Comparison of ENCODE assay signal across 22 mouse cellular contexts in the genomic region with DNA sequence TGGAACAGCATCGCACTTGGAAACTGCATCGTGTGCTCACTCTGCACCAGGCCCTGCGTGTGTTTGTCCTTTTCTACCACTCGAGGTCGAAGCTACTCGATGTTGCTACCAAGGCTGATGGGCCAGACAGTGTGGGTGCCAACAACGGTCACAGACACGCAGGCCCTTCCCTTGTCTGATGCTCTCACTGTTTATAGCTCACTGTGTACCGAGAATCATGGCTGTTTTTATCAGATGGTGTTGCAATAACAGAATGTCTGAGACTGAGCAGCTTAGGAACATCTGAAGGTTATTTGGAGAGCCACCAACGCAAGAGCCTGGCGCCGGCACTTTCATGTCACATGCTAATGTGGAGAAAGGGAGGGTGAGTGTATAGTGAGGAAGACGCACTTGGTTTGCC. TPM values are rescaled to one million over a fixed set of nuclear protein-coding genes. Genes with fewer than 3 reads are reported as not detected.
DNase-seq lines count a peak whose midpoint lies in the region; ATAC-seq and TF ChIP-seq lines count a peak whose summit lies in the region.
"Had no signal": no experiment of that assay in that cellular context is flagged by ENCODE, and none has a peak within 500 bp of the region (broad histone marks: within the 10 kb centered on the region; RNA-seq: fewer than 3 reads in every experiment).

No protein-coding gene starts in this region.

- TF ChIP-seq CTCF in liver, adult 2 months (IDR thresholded peaks at IDR 0.05; ENCODE audit: low read depth, low read length) = no peak
- no peak for TF ChIP-seq CTCF in testis, adult 2 months (IDR thresholded peaks at IDR 0.05; ENCODE audit: control insufficient read depth, insufficient read depth, insufficient replicate concordance, low read depth, low read length)

- TF ChIP-seq POLR2A in liver, adult 2 months (IDR thresholded peaks at IDR 0.05; ENCODE audit: extremely low read depth, insufficient read depth, low read length) = no peak
- TF ChIP-seq POLR2A in testis, adult 2 months (IDR thresholded peaks at IDR 0.05; ENCODE audit: control insufficient read depth, low read depth, low read length) = no peak

- no peak overlapping the region for H3K4me3 ChIP-seq in heart, embryonic 11.5 days (ENCODE audit: low read depth, low read length)
- no peak overlapping the region for H3K4me3 ChIP-seq in liver, adult 2 months (ENCODE audit: insufficient read depth, low read depth, low read length)
- H3K4me3 ChIP-seq in testis, adult 2 months (ENCODE audit: control insufficient read depth, low read depth, low read length) = 0 out of 2 replicates have a peak overlapping the region, but pooled peaks have one; percentile 19
- H3K4me3 ChIP-seq: embryonic facial prominence, embryonic 12.5 days; heart, embryonic 15.5 days; hindbrain, embryonic 12.5 days; liver, embryonic 12.5 days; midbrain, embryonic 15.5 days; neural tube, embryonic 13.5 days had no signal

- no peaks in the 10 kb centered on the region for H3K9me3 ChIP-seq in heart, embryonic 11.5 days (replicated peaks; ENCODE audit: control insufficient read depth, low read length)
- H3K9me3 ChIP-seq: embryonic facial prominence, embryonic 12.5 days; heart, embryonic 15.5 days; hindbrain, embryonic 12.5 days; liver, embryonic 12.5 days; midbrain, embryonic 15.5 days; neural tube, embryonic 13.5 days had no signal

- peak; percentile 37 for DNase-seq in heart, adult 8-10 months (ENCODE audit: low spot score)
- DNase-seq in liver, adult 2 months (ENCODE audit: extremely low read depth, low read depth, low spot score) = peak; percentile 51
- no peak for DNase-seq in liver
- no peak for DNase-seq in testis, postnatal 14 days (ENCODE audit: low spot score)
- peak; percentile 27 for DNase-seq in telencephalon, adult 2 months (ENCODE audit: low read depth, low spot score)
- DNase-seq: adrenal gland, adult 2 months; B cell, adult 2 months; cerebellum, adult 11-12 months; right cerebral cortex, postnatal 25 days; thymus, adult 18-20 months; thymus, postnatal 36 days had no signal

- no peaks in the 10 kb centered on the region for H3K27me3 ChIP-seq in heart, embryonic 11.5 days (ENCODE audit: control insufficient read depth, insufficient read depth, low read length)
- H3K27me3 ChIP-seq in liver, adult 2 months (ENCODE audit: control insufficient read depth, insufficient read depth, low read length) = no peaks in the 10 kb centered on the region
- no peaks in the 10 kb centered on the region for H3K27me3 ChIP-seq in testis, adult 2 months (ENCODE audit: control insufficient read depth, insufficient read depth, low read length)
- H3K27me3 ChIP-seq: heart, embryonic 15.5 days; midbrain, embryonic 15.5 days had no signal

- no peak overlapping the region for H3K27ac ChIP-seq in heart, embryonic 11.5 days (ENCODE audit: low read depth, low read length)
- H3K27ac ChIP-seq in liver, adult 2 months (replicated peaks; ENCODE audit: insufficient read depth, low read depth, low read length) = no peak overlapping the region
- H3K27ac ChIP-seq in testis, adult 2 months (ENCODE audit: control insufficient read depth, insufficient read depth, low read depth, low read length) = no peak overlapping the region
- H3K27ac ChIP-seq: embryonic facial prominence, embryonic 12.5 days; heart, embryonic 15.5 days; hindbrain, embryonic 12.5 days; liver, embryonic 12.5 days; midbrain, embryonic 15.5 days; neural tube, embryonic 13.5 days had no signal

- H3K79me2 ChIP-seq in liver, adult 2 months (ENCODE audit: control insufficient read depth, insufficient read depth, low read length) = no peaks in the 10 kb centered on the region

- H3K4me2 ChIP-seq in heart, embryonic 11.5 days = no peak overlapping the region
- H3K4me2 ChIP-seq: embryonic facial prominence, embryonic 12.5 days; heart, embryonic 15.5 days; hindbrain, embryonic 12.5 days; liver, embryonic 12.5 days; midbrain, embryonic 15.5 days; neural tube, embryonic 13.5 days had no signal

- no peaks in the 10 kb centered on the region for H3K4me1 ChIP-seq in heart, embryonic 11.5 days (ENCODE audit: control insufficient read depth, insufficient read depth, low read length)
- no peaks in the 10 kb centered on the region for H3K4me1 ChIP-seq in liver, adult 2 months (ENCODE audit: control insufficient read depth, insufficient read depth, low read length)
- no peaks in the 10 kb centered on the region for H3K4me1 ChIP-seq in testis, adult 2 months (ENCODE audit: control insufficient read depth, insufficient read depth, low read length)
- H3K4me1 ChIP-seq: heart, embryonic 15.5 days; hindbrain, embryonic 12.5 days; liver, embryonic 12.5 days; midbrain, embryonic 15.5 days had no signal

- ATAC-seq in heart, embryonic 11.5 days (replicated peaks; ENCODE audit: insufficient number of reproducible peaks, low FRiP score, low TSS enrichment) = no peak
- ATAC-seq: intestine, postnatal 0 days; liver, embryonic 12.5 days; midbrain, embryonic 15.5 days had no signal

- H3K9ac ChIP-seq in heart, embryonic 11.5 days (ENCODE audit: low read depth, low read length) = no peak overlapping the region
- H3K9ac ChIP-seq in liver, adult 2 months (ENCODE audit: low read depth, low read length) = no peak overlapping the region
- H3K9ac ChIP-seq: embryonic facial prominence, embryonic 12.5 days; heart, embryonic 15.5 days; hindbrain, embryonic 12.5 days; liver, embryonic 12.5 days; midbrain, embryonic 15.5 days; neural tube, embryonic 13.5 days had no signal

- no peaks in the 10 kb centered on the region for H3K36me3 ChIP-seq in heart, embryonic 11.5 days (ENCODE audit: control insufficient read depth, insufficient read depth, low read length)
- no peaks in the 10 kb centered on the region for H3K36me3 ChIP-seq in liver, adult 2 months (ENCODE audit: control insufficient read depth, insufficient read depth, low read length)
- H3K36me3 ChIP-seq in testis, adult 2 months (ENCODE audit: control insufficient read depth, insufficient read depth, low read length) = no peaks in the 10 kb centered on the region
- H3K36me3 ChIP-seq: embryonic facial prominence, embryonic 12.5 days; heart, embryonic 15.5 days; hindbrain, embryonic 12.5 days; liver, embryonic 12.5 days; midbrain, embryonic 15.5 days; neural tube, embryonic 13.5 days had no signal

- WGBS in heart, embryonic 11.5 days (ENCODE audit: insufficient replicate concordance) = 85% methylated on average over 13 of the region's 13 CpGs
- 77% methylated on average over 13 of the region's 13 CpGs for WGBS in liver, adult 2 months

RNA-seq across cellular contexts. Expression of gene Msx1, which starts 51.1 kb away (rescaled TPM):
- total RNA-seq in heart, adult 8-10 months (2022) = 1 to 10 TPM; 3.0 to 3.8 (median 3.3) TPM
- 18.3 and 18.6 TPM in 2 replicates for polyA plus RNA-seq in heart, embryonic 11.5 days (2014; fragmentation: Nextera tagmentation; extraction: Ambion mirVana)
- 0.07 and 0.28 TPM in 2 replicates for total RNA-seq in liver, adult 2 months (2014; rRNA removed)
- polyA plus RNA-seq in liver, adult 2 months (2012; rRNA removed) = 0.05 and 0.07 TPM in 2 replicates
- polyA plus RNA-seq in testis, adult 2 months (2012; rRNA removed) = 0.18 TPM in 1 of 2 replicates, not detected in the other
- total RNA-seq: megakaryocyte-erythroid progenitor cell, adult 5-6 weeks; MEL had no signal

Comparison
In these comparisons a context has a peak if more than half of its experiments do, and no peak if none do; other contexts are left out.
1. DNase-seq: peak in heart, adult 8-10 months (single experiment), liver, adult 2 months (single experiment) and telencephalon, adult 2 months (single experiment); none in liver (single experiment) and testis, postnatal 14 days (single experiment).
2. RNA of gene Msx1, which starts 51.1 kb away (polyA plus RNA-seq): 18.3 to 18.6 TPM in heart, embryonic 11.5 days; 0.05 to 0.07 TPM in liver, adult 2 months and 0.18 TPM in testis, adult 2 months; every median in the first group is over 10 times any median in the second.